Mouse (Mus musculus) embryonic facial prominence, embryonic 12.5 days (tissue): Measurements from ENCODE around the gene Sult3a1. TPM values are rescaled to one million over a fixed set of nuclear protein-coding genes. Genes with fewer than 3 reads are reported as not detected.
"Not testable (repeated sequence)": the region's sequence is repeated elsewhere in the genome, so short reads cannot be mapped to it uniquely, and the experiment has no call there.

Experiments used
- ATAC-seq: fragments of 200-750 bp; cut with Nextera tagmentation; 2 replicates; pipeline ENCODE4 v1.8.0; 2017; ENCODE audit not compliant: insufficient number of reproducible peaks, insufficient read depth, low FRiP score, low TSS enrichment
- H3K27ac ChIP-seq: fragments of 300-500 bp; sonication (generic); 2 replicates; pipeline ENCODE4 v1.5.1; 2016; ENCODE audit warnings: mild to moderate bottlenecking
- H3K27me3 ChIP-seq: fragments of 300-500 bp; sonication (generic); 2 replicates; pipeline ENCODE4 v1.6.1; 2016; ENCODE audit warnings: mild to moderate bottlenecking, moderate library complexity
- H3K36me3 ChIP-seq: fragments of 300-500 bp; sonication (generic); 2 replicates; pipeline ENCODE4 v1.6.1; 2016; ENCODE audit warnings: mild to moderate bottlenecking
- H3K4me1 ChIP-seq: fragments of 300-500 bp; sonication (generic); 2 replicates; pipeline ENCODE4 v1.6.1; 2016
- H3K4me2 ChIP-seq: fragments of 300-500 bp; sonication (generic); replicated peaks from 2 replicates; pipeline ENCODE4 v1.6.1; 2016; ENCODE audit warnings: mild to moderate bottlenecking, moderate library complexity
- H3K4me3 ChIP-seq: fragments of 300-500 bp; sonication (generic); 2 replicates; pipeline ENCODE4 v1.5.1; 2016; ENCODE audit warnings: mild to moderate bottlenecking
- H3K9ac ChIP-seq: fragments of 300-500 bp; sonication (generic); 2 replicates; pipeline ENCODE4 v1.6.1; 2016; ENCODE audit warnings: mild to moderate bottlenecking, moderate library complexity
- H3K9me3 ChIP-seq: fragments of 300-500 bp; sonication (generic); 2 replicates; pipeline ENCODE4 v1.6.1; 2016; ENCODE audit warnings: mild to moderate bottlenecking, moderate library complexity
- WGBS: fragments of 180-500 bp; shearing (Covaris S2); methylation state at CpG from one replicate; pipeline ENCODE4 v1.1.7; 2016; 5-methylcytosine and 5-hydroxymethylcytosine counted together
- polyA plus RNA-seq: library from polyadenylated mRNA; unstranded; fragments of >200 nt; fragmentation: Nextera tagmentation; extraction: Ambion mirVana; gene quantifications from 2 replicates; pipeline ENCODE4 v1.2.1, GENCODE M21; 2016

Gene Sult3a1
- polyA plus RNA-seq: not detected in 2 replicates

GRCm38 (mm10) chr10:33857421-33857820 is at the start of gene Sult3a1:
Gene Sult3a1, plus strand, starts transcription at chr10:33857721.
- no peaks in the 10 kb centered on the region for H3K27me3 ChIP-seq
- no peaks in the 10 kb centered on the region for H3K4me1 ChIP-seq
- no peaks in the 10 kb centered on the region for H3K36me3 ChIP-seq
- H3K4me3 ChIP-seq: no peak within 1 kb of the TSS
- ATAC-seq: no peak
- H3K9me3 ChIP-seq: no peaks in the 10 kb centered on the region
- no peak within 1 kb of the TSS for H3K9ac ChIP-seq
- no peak within 1 kb of the TSS for H3K27ac ChIP-seq
- no peak within 1 kb of the TSS for H3K4me2 ChIP-seq

GRCm38 (mm10) chr10:33811807-33812206 is 45.7 kb upstream of the Sult3a1 start:
- Histone ChIP-seq H3K4me3 (no peak overlapping the region), H3K9me3 (no peaks in the 10 kb centered on the region), H3K27ac (no peak overlapping the region), H3K4me2 (no peak overlapping the region), H3K9ac (no peak overlapping the region), H3K36me3 (no peaks in the 10 kb centered on the region), H3K27me3 (no peaks in the 10 kb centered on the region), H3K4me1 (no peaks in the 10 kb centered on the region)
- 27% methylated on average over 1 of the region's 1 CpGs for WGBS
- ATAC-seq: no peak

- H3K9me3 ChIP-seq: no peaks in the 10 kb centered on the region
- no peak overlapping the region for H3K9ac ChIP-seq
- no peak overlapping the region for H3K4me2 ChIP-seq
- H3K27me3 ChIP-seq: no peaks in the 10 kb centered on the region
- H3K4me1 ChIP-seq: no peaks in the 10 kb centered on the region
- H3K27ac ChIP-seq: no peak overlapping the region
- no peak overlapping the region for H3K4me3 ChIP-seq
- no peak for ATAC-seq
- no peaks in the 10 kb centered on the region for H3K36me3 ChIP-seq
Measured at GRCm38 (mm10) chr10:33814266-33814665, 43.3 kb upstream of the Sult3a1 start.

GRCm38 (mm10) chr10:33816923-33817322 is 40.6 kb upstream of the Sult3a1 start:
- no peaks in the 10 kb centered on the region for H3K36me3 ChIP-seq
- no peak overlapping the region for H3K4me3 ChIP-seq
- no peaks in the 10 kb centered on the region for H3K27me3 ChIP-seq
- 67% methylated on average over 1 of the region's 1 CpGs for WGBS
- no peak for ATAC-seq
- no peaks in the 10 kb centered on the region for H3K9me3 ChIP-seq
- H3K27ac ChIP-seq: no peak overlapping the region
- no peak overlapping the region for H3K4me2 ChIP-seq
- no peaks in the 10 kb centered on the region for H3K4me1 ChIP-seq
- no peak overlapping the region for H3K9ac ChIP-seq

- Histone ChIP-seq H3K4me1 (no peaks in the 10 kb centered on the region), H3K4me3 (no peak overlapping the region), H3K36me3 (no peaks in the 10 kb centered on the region), H3K9ac (no peak overlapping the region), H3K27ac (no peak overlapping the region), H3K27me3 (no peaks in the 10 kb centered on the region), H3K9me3 (no peaks in the 10 kb centered on the region), H3K4me2 (no peak overlapping the region)
- WGBS: 96% methylated on average over 3 of the region's 3 CpGs
- ATAC-seq: no peak
Measured at GRCm38 (mm10) chr10:33820892-33821291, 36.6 kb upstream of the Sult3a1 start.

- ATAC-seq: no peak
- H3K27me3 ChIP-seq: no peaks in the 10 kb centered on the region
- no peak overlapping the region for H3K4me3 ChIP-seq
- no peak overlapping the region for H3K4me2 ChIP-seq
- no peaks in the 10 kb centered on the region for H3K4me1 ChIP-seq
- whole genome bisulfite sequencing: 73% methylated on average over 2 of the region's 2 CpGs
- H3K27ac ChIP-seq: no peak overlapping the region
- H3K9ac ChIP-seq: no peak overlapping the region
- H3K36me3 ChIP-seq: no peaks in the 10 kb centered on the region
- no peaks in the 10 kb centered on the region for H3K9me3 ChIP-seq
Measured at GRCm38 (mm10) chr10:33865994-33866393, 8.5 kb downstream of the Sult3a1 start.

GRCm38 (mm10) chr10:33870441-33870840 is 12.9 kb downstream of the Sult3a1 start:
- Histone ChIP-seq H3K27ac (no peak overlapping the region), H3K9me3 (no peaks in the 10 kb centered on the region), H3K9ac (no peak overlapping the region), H3K4me3 (no peak overlapping the region), H3K4me2 (no peak overlapping the region), H3K4me1 (no peaks in the 10 kb centered on the region), H3K27me3 (no peaks in the 10 kb centered on the region), H3K36me3 (no peaks in the 10 kb centered on the region)
- no peak for ATAC-seq
- 11% methylated on average over 1 of the region's 1 CpGs for WGBS

GRCm38 (mm10) chr10:33872672-33873398 is 15.3 kb downstream of the Sult3a1 start:
- 84% methylated on average over 2 of the region's 2 CpGs for WGBS
- H3K9ac ChIP-seq: no peak overlapping the region
- no peaks in the 10 kb centered on the region for H3K4me1 ChIP-seq
- ATAC-seq: no peak
- no peak overlapping the region for H3K4me3 ChIP-seq
- H3K36me3 ChIP-seq: no peaks in the 10 kb centered on the region
- H3K9me3 ChIP-seq: no peaks in the 10 kb centered on the region
- H3K4me2 ChIP-seq: no peak overlapping the region
- H3K27me3 ChIP-seq: no peaks in the 10 kb centered on the region
- no peak overlapping the region for H3K27ac ChIP-seq

- ATAC-seq, H3K27ac ChIP-seq, H3K27me3 ChIP-seq, H3K4me2 ChIP-seq, H3K36me3 ChIP-seq, H3K4me1 ChIP-seq, H3K9ac ChIP-seq, H3K4me3 ChIP-seq, H3K9me3 ChIP-seq: not testable (repeated sequence)
- 79% methylated on average over 2 of the region's 2 CpGs for WGBS
Measured at GRCm38 (mm10) chr10:33882411-33882810, 24.9 kb downstream of the Sult3a1 start.

- H3K9ac ChIP-seq, H3K4me2 ChIP-seq, H3K27me3 ChIP-seq, H3K4me1 ChIP-seq, ATAC-seq, H3K9me3 ChIP-seq, H3K36me3 ChIP-seq, H3K27ac ChIP-seq, H3K4me3 ChIP-seq: not testable (repeated sequence)
- WGBS: 76% methylated on average over 1 of the region's 1 CpGs
Measured at GRCm38 (mm10) chr10:33901520-33901919, 44.0 kb downstream of the Sult3a1 start.

- Histone ChIP-seq H3K4me2 (peak within 1 kb of the TSS; percentile 69), H3K27me3 (no peaks in the 10 kb centered on the region), H3K36me3 (no peaks in the 10 kb centered on the region), H3K4me1 (0 out of 2 replicates have a peak, but pooled peaks cover 4% of the 10 kb centered on the region), H3K4me3 (peak within 1 kb of the TSS; percentile 40), H3K9me3 (no peaks in the 10 kb centered on the region), H3K27ac (no peak within 1 kb of the TSS), H3K9ac (no peak within 1 kb of the TSS)
- ATAC-seq: peak; percentile 95
- WGBS: 6% methylated on average over 17 of the region's 17 CpGs
Measured at GRCm38 (mm10) chr10:33904530-33905481, 47.3 kb downstream of the Sult3a1 start, which contains the start of gene Rsph4a. Gene Rsph4a, plus strand, starts transcription at chr10:33905111.

- Histone ChIP-seq H3K36me3 (no peaks in the 10 kb centered on the region), H3K9me3 (no peaks in the 10 kb centered on the region), H3K4me2 (peak overlapping the region; percentile 69), H3K4me1 (0 out of 2 replicates have a peak, but pooled peaks cover 4% of the 10 kb centered on the region), H3K27ac (no peak overlapping the region), H3K9ac (no peak overlapping the region), H3K4me3 (peak overlapping the region; percentile 40), H3K27me3 (no peaks in the 10 kb centered on the region)
- no peak; the same call in 1 of the 2 replicates for ATAC-seq
- 6% methylated on average over 6 of the region's 6 CpGs for WGBS
Measured at GRCm38 (mm10) chr10:33905489-33905888, 48.0 kb downstream of the Sult3a1 start.
